Mouse (Mus musculus) ES-E14 (cell line): Measurements from ENCODE around the gene Nfe2l1.

Experiments used
- CHD2 ChIP-seq: IDR thresholded peaks from 2 replicates; pipeline ENCODE4 v1.6.1; 2014; ENCODE audit warnings: mild to moderate bottlenecking, low read depth, low read length, inconsistent platforms
- HCFC1 ChIP-seq: IDR thresholded peaks from 2 replicates; pipeline ENCODE4 v1.6.1; 2012; ENCODE audit warnings: low read length, inconsistent platforms, borderline replicate concordance; ENCODE audit not compliant: insufficient read depth
- MAFK ChIP-seq: IDR thresholded peaks from 2 replicates; pipeline ENCODE4 v1.6.1; 2014; ENCODE audit warnings: mild to moderate bottlenecking, low read depth, low read length, inconsistent platforms; ENCODE audit not compliant: insufficient read depth
- ZC3H11A ChIP-seq: IDR thresholded peaks from 2 replicates; pipeline ENCODE4 v1.6.1; 2012; ENCODE audit warnings: low read depth, mild to moderate bottlenecking, inconsistent platforms, low read length, borderline replicate concordance

GRCm38 (mm10) chr11:96768240-96768639 lies 61.5 kb downstream of the Nfe2l1 start:
- TF ChIP-seq ZC3H11A (no peak), MAFK (no peak), CHD2 (no peak), HCFC1 (no peak)
